8 mouse cellular contexts compared by ENCODE assay signal in genomic region chr13:75706457-75706856, GRCm38 (mm10). TPM values are rescaled to one million over a fixed set of nuclear protein-coding genes. Genes with fewer than 3 reads are reported as not detected.
A peak's percentile ranks its signal among the peaks of the same experiment; 100 is the strongest.
DNase-seq lines count a peak whose midpoint lies in the region; ATAC-seq and TF ChIP-seq lines count a peak whose summit lies in the region.

Gene Ell2, plus strand, starts transcription at chr13:75706757.

- TF ChIP-seq EP300 in lung, postnatal 0 days (IDR thresholded peaks at IDR 0.05): no peak

- H3K4me1 ChIP-seq in lung, postnatal 0 days (ENCODE audit: insufficient read depth, low read depth, low read length): peaks cover 2% of the 10 kb centered on the region; the same call in 1 of the 2 replicates
- no peaks in the 10 kb centered on the region for H3K4me1 ChIP-seq in embryonic fibroblast, embryonic 13.5 days (ENCODE audit: control insufficient read depth, insufficient read depth, low read length)
- H3K4me1 ChIP-seq in liver, embryonic 12.5 days: peaks cover 28% of the 10 kb centered on the region

- peak within 1 kb of the TSS; percentile 78 for H3K9ac ChIP-seq in lung, postnatal 0 days (replicated peaks; ENCODE audit: low read depth)
- H3K9ac ChIP-seq in liver, embryonic 12.5 days: peak within 1 kb of the TSS; percentile 99

- no peaks in the 10 kb centered on the region for H3K27me3 ChIP-seq in lung, postnatal 0 days (replicated peaks; ENCODE audit: insufficient read depth, low read length)
- no peaks in the 10 kb centered on the region for H3K27me3 ChIP-seq in liver, embryonic 12.5 days (replicated peaks)

- H3K9me3 ChIP-seq in lung, postnatal 0 days (ENCODE audit: low read length): no peaks in the 10 kb centered on the region
- no peaks in the 10 kb centered on the region for H3K9me3 ChIP-seq in liver, embryonic 12.5 days (replicated peaks)

- no peak for TF ChIP-seq POLR2A in embryonic fibroblast, embryonic 13.5 days (IDR thresholded peaks at IDR 0.05; ENCODE audit: low read depth, low read length)

- peak within 1 kb of the TSS; percentile 90 for H3K27ac ChIP-seq in lung, postnatal 0 days (ENCODE audit: low read length)
- H3K27ac ChIP-seq in embryonic fibroblast, embryonic 13.5 days (ENCODE audit: insufficient read depth, low read length): no peak within 1 kb of the TSS
- peak within 1 kb of the TSS; percentile 95 for H3K27ac ChIP-seq in liver, embryonic 12.5 days

- no peak for ATAC-seq in lung, postnatal 0 days
- ATAC-seq in liver, embryonic 12.5 days: no peak

- H3K4me3 ChIP-seq in lung, postnatal 0 days (ENCODE audit: low read depth, low read length): peak within 1 kb of the TSS; percentile 89
- peak within 1 kb of the TSS; percentile 95 for H3K4me3 ChIP-seq in embryonic fibroblast, embryonic 13.5 days (ENCODE audit: insufficient read depth, low read length)
- peak within 1 kb of the TSS; percentile 98 for H3K4me3 ChIP-seq in liver, embryonic 12.5 days

- intact Hi-C loops in heart, postnatal 25 days (cut with DNase I): loop anchor here (5.0 kb wide), 3 partner anchors 46 to 311 kb away; partner anchors contain the start of gene Rfesd

- H3K4me2 ChIP-seq in lung, postnatal 0 days (replicated peaks; ENCODE audit: low read depth, low read length): peak within 1 kb of the TSS; percentile 64
- H3K4me2 ChIP-seq in liver, embryonic 12.5 days: peak within 1 kb of the TSS; percentile 80

- DNase-seq in lung, postnatal 0 days (ENCODE audit: low spot score): no peak
- no peak for DNase-seq in lung, postnatal 10 days
- DNase-seq in heart, postnatal 25 days (ENCODE audit: low spot score): no peak
- DNase-seq in cerebellum, postnatal 25 days: no peak
- DNase-seq in spleen, postnatal 4 days (ENCODE audit: low spot score in 2 of 2): no peak
- no peak for DNase-seq in thymus, postnatal 36 days

- TF ChIP-seq CTCF in lung, postnatal 0 days (IDR thresholded peaks at IDR 0.05): no peak
- TF ChIP-seq CTCF in embryonic fibroblast, embryonic 13.5 days (IDR thresholded peaks at IDR 0.05; ENCODE audit: borderline replicate concordance, insufficient read depth, low read length): no peak

- no peaks in the 10 kb centered on the region for H3K36me3 ChIP-seq in lung, postnatal 0 days (ENCODE audit: insufficient read depth, low read length)
- peaks cover 15% of the 10 kb centered on the region for H3K36me3 ChIP-seq in liver, embryonic 12.5 days

- 94% methylated on average over 1 of the region's 1 CpGs for WGBS in lung, postnatal 0 days
- 95% methylated on average over 1 of the region's 1 CpGs for WGBS in liver, embryonic 12.5 days (ENCODE audit: insufficient replicate concordance)

RNA-seq across cellular contexts. Expression of gene Ell2, which starts in this region (rescaled TPM):
- polyA plus RNA-seq in lung, postnatal 0 days (2015; fragmentation: Nextera tagmentation; extraction: Ambion mirVana): 6.1 and 7.0 TPM in 2 replicates
- polyA plus RNA-seq in embryonic fibroblast, embryonic 13.5 days (2011; ENCODE audit: insufficient read length, low read depth, missing spikeins): 67.4 and 80.7 TPM in 2 replicates
- total RNA-seq in heart, postnatal 25 days (2021): 10 to 100 TPM; 13.9 to 20.9 TPM
- 59.6 and 66.2 TPM in 2 replicates for polyA plus RNA-seq in liver, embryonic 12.5 days (2016; fragmentation: Nextera tagmentation; extraction: Ambion mirVana)
